Mouse (Mus musculus) left cerebral cortex, postnatal 4 days (tissue): ENCODE measurements around the gene Wdr41. TPM values are rescaled to one million over a fixed set of nuclear protein-coding genes. Genes with fewer than 3 reads are reported as not detected.

Experiments used
- DNase-seq: peaks from one replicate; pipeline ENCODE4 v3.0.0-alpha.2; 2022
- intact Hi-C: fragments of 180-260 bp; cut with DNase I; formaldehyde crosslinking; loops from one replicate; pipeline ENCODE4 v1.15.1; 2025
- total RNA-seq, 2 experiments: library from RNA; stranded (reverse); gene quantifications; 2 replicates each; pipeline ENCODE4 v1.2.3; 2021

Gene Wdr41
- total RNA-seq, 2 experiments from 2014 or later, result 24.8 to 28.1 TPM

- intact Hi-C loops, result no loop called here
- no peak for DNase-seq
Observed at GRCm38 (mm10) chr13:95034094-95034493, 58.0 kb downstream of the Wdr41 start.

GRCm38 (mm10) chr13:95034715-95035114 lies 58.6 kb downstream of the Wdr41 start:
- intact Hi-C loops, result no loop called here
- DNase-seq, result no peak

GRCm38 (mm10) chr13:95038200-95038599 lies 62.1 kb downstream of the Wdr41 start:
- intact Hi-C loops, result no loop called here
- no peak for DNase-seq

- no peak for DNase-seq
- intact Hi-C loops, result no loop called here
Observed at GRCm38 (mm10) chr13:95040140-95040738, 64.1 kb downstream of the Wdr41 start.

GRCm38 (mm10) chr13:95044108-95044507 lies 68.0 kb downstream of the Wdr41 start:
- DNase-seq, result no peak
- intact Hi-C loops, result no loop called here

GRCm38 (mm10) chr13:95050398-95050797 lies 74.3 kb downstream of the Wdr41 start:
- intact Hi-C loops, result no loop called here
- no peak for DNase-seq

GRCm38 (mm10) chr13:95052421-95052820 lies 76.3 kb downstream of the Wdr41 start:
- intact Hi-C loops, result no loop called here
- DNase-seq, result no peak

GRCm38 (mm10) chr13:95055742-95056388 lies 79.7 kb downstream of the Wdr41 start:
- intact Hi-C loops, result no loop called here
- DNase-seq, result no peak

- DNase-seq, result no peak
- intact Hi-C loops, result no loop called here
Observed at GRCm38 (mm10) chr13:95056501-95057280, 80.5 kb downstream of the Wdr41 start.

GRCm38 (mm10) chr13:95058885-95059284 lies 82.7 kb downstream of the Wdr41 start:
- intact Hi-C loops, result no loop called here
- DNase-seq, result no peak

- DNase-seq, result no peak
- intact Hi-C loops, result loop anchor here (10.0 kb wide), 1 partner anchor 221 kb away; no protein-coding TSS in a partner anchor
Observed at GRCm38 (mm10) chr13:95063390-95064017, 87.4 kb downstream of the Wdr41 start.

- intact Hi-C loops, result loop anchor here (10.0 kb wide), 1 partner anchor 217 kb away; no protein-coding TSS in a partner anchor
- DNase-seq, result peak; percentile 39
Observed at GRCm38 (mm10) chr13:95067854-95068253, 91.7 kb downstream of the Wdr41 start.

- no peak for DNase-seq
- intact Hi-C loops, result no loop called here
Observed at GRCm38 (mm10) chr13:95070268-95070667, 94.1 kb downstream of the Wdr41 start.

Other genes starting within 250 kb of the Wdr41 start
- 100 to 1,000 TPM; 283 to 330 TPM for gene Tbca, start 187.4 kb upstream of the Wdr41 start, total RNA-seq
- gene Otp, start 100.7 kb upstream of the Wdr41 start, total RNA-seq, result 1 to 10 TPM in 1 of 2 experiments, under 1 TPM in 1; 0.14 to 1.4 TPM